Mouse (Mus musculus): ENCODE data around the gene Phf2.

Phf2 gene

GRCm38 (mm10) chr13:48768109-48768508 is 102.8 kb downstream of the Phf2 start:
- H3K36me3 ChIP-seq (ENCODE audit: control insufficient read depth, insufficient read depth, low read length, poor library complexity, severe bottlenecking): no peaks in the 10 kb centered on the region
- H3K27me3 ChIP-seq (ENCODE audit: control insufficient read depth, insufficient read depth, low read length, poor library complexity, severe bottlenecking): no peaks in the 10 kb centered on the region
- DNase-seq (ENCODE audit: low read depth, low spot score): no peak

GRCm38 (mm10) chr13:48763701-48764245 is 107.1 kb downstream of the Phf2 start:
- Histone ChIP-seq H3K36me3 (ENCODE audit: control insufficient read depth, insufficient read depth, low read length, poor library complexity, severe bottlenecking) (no peaks in the 10 kb centered on the region), H3K27me3 (ENCODE audit: control insufficient read depth, insufficient read depth, low read length, poor library complexity, severe bottlenecking) (no peaks in the 10 kb centered on the region)
- DNase-seq (ENCODE audit: low read depth, low spot score): no peak

GRCm38 (mm10) chr13:48760855-48761436 is 110.0 kb downstream of the Phf2 start:
- no peak for DNase-seq (ENCODE audit: low read depth, low spot score)
- Histone ChIP-seq H3K27me3 (ENCODE audit: control insufficient read depth, insufficient read depth, low read length, poor library complexity, severe bottlenecking) (no peaks in the 10 kb centered on the region), H3K36me3 (ENCODE audit: control insufficient read depth, insufficient read depth, low read length, poor library complexity, severe bottlenecking) (no peaks in the 10 kb centered on the region)

GRCm38 (mm10) chr13:48756769-48757168 is 114.2 kb downstream of the Phf2 start:
- Histone ChIP-seq H3K36me3 (ENCODE audit: control insufficient read depth, insufficient read depth, low read length, poor library complexity, severe bottlenecking) (no peaks in the 10 kb centered on the region), H3K27me3 (ENCODE audit: control insufficient read depth, insufficient read depth, low read length, poor library complexity, severe bottlenecking) (no peaks in the 10 kb centered on the region)
- no peak for DNase-seq (ENCODE audit: low read depth, low spot score)

All from splenic B cell, adult 2 months (primary cell).